Mouse (Mus musculus) brain, adult 2 months (tissue): ENCODE results near the gene Krt18.

Experiments
- DNase-seq: peaks from one replicate; pipeline ENCODE4 v3.0.0; 2011; ENCODE audit warnings: low read depth, low spot score

The Krt18 gene

DNA sequence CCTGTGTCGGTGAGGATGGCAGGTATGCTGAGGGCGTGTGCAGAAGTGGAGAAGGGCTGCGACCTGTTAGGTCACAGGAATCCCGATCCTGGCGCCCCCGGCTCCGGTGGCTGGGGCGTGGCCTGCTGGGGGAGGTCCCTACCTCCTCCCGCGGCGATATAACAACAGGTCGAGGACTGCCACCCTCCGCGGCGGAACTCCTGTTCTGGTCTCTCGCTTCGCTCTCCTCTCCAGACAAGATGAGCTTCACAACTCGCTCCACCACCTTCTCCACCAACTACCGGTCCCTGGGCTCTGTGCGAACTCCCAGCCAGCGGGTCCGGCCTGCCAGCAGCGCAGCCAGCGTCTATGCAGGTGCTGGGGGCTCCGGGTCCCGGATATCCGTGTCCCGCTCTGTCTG, at the start of gene Krt18:
Krt18 (plus strand) TSS at position 141 of the 400 bp plus-strand sequence.
- no peak for DNase-seq

GRCm38 (mm10) chr15:101980849-101981248, 47.1 kb upstream of the Krt18 start:
- no peak for DNase-seq

GRCm38 (mm10) chr15:101983315-101983948, 44.5 kb upstream of the Krt18 start:
- DNase-seq = no peak

DNA sequence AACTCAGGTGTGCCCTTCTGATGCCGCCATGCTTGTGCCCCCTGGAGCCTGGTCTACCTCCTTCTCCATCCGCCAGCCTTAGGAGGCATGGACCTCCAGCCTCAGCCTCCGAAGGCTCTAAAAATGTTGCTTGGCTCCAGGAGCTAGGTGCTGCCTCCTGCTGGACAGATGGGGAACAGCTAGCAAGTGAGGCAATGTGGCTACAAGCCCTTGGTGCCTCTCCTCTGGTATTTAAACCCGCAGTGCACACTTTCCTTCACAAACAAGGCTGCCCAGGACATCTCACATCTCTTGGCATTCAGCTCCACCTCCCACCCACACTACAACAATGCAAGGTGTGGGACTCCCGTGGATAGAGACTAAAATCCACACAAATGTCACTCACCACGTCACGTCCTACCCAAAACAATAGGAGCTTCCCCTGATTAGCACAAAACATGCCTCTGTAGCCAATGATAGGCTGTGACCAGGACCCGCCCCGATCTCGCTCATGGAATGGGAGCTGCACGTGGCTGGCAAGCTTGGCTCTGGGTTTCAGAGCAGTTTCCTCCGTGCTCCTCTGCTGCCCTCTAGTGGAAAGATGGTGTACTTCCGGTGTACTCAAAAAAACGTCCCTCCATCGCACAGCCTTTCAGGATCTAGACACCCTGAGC, 43.9 kb upstream of the Krt18 start:
- DNase-seq = peak; percentile 96

DNA sequence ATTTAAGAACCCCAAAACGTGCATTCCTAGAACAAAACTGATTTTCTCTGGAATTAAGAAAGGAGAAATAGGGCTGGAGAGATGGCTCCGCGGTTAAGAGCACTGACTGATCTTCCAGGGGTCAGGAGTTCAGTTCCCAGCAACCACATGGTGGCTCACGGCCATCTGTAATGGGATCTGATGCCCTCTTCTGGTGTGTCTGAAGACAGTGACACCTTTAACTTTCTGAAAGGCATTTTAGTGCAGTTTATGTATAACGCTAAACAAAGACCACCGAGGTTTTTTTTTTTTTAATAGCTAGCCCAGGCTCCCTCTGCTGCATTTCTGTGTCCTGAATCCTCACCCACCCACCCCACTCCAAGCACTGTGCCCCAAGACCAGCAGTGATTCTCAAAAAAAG, 43.2 kb upstream of the Krt18 start:
- DNase-seq = no peak

DNA sequence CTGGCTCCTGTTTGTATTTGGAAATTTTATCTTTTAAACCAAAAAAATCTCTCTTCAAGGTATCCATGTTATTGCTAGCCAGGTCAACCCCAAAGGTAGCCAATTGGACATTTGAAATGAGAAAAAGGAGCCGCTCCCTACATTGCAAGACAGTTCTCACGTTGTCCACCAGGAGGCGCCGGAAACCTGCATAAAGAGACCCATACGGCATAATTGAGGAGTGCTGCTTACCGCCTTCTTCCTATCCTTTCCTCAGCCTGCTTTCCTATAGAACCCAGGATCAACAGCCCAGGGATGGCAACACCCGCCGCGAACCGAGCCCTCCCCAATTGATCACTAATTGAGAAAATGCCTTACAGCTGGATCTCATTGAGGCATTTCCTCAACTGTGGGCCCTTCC, 39.9 kb upstream of the Krt18 start:
- peak; percentile 83 for DNase-seq

DNA sequence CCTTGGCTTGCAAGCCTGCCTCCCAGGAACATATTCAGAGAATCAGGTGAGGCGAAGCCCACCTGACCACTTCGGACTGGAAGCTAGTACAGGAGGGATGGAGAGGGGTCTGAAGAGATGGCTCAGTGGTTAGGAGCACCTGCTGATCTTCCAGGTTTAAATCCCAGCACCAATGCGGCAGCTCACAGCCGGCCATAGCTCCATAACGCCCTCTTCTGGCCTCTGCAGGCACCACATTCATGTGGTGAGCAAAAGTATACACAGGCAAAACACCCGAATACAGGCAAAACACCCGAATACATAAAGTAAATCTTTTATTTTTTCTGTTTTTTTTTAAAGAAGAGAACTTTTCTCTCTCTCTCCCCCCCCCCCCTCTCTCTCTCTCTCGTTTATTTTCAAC, 39.3 kb upstream of the Krt18 start:
- no peak for DNase-seq

- DNase-seq = no peak
Measured at GRCm38 (mm10) chr15:101990946-101991345, 37.0 kb upstream of the Krt18 start.

DNA sequence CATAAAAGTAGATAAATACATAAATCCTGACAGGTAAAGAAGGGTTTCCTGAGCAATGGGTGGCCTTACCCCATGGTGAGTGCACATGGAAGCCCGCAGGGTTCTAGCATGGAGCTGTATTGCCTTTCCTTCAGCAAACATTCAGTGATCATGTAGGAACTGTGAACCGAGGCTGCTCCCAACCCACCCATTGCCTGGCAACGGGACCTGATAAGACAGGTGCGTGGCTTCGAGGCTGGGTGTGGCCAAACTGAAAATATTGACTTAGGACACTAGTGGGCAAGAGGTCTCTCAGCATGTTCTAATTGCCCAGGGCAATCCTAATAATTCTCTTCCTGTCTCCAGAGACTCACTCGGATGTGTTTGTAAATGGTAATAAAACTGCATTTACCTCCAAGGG, 33.6 kb upstream of the Krt18 start:
- no peak for DNase-seq

DNA sequence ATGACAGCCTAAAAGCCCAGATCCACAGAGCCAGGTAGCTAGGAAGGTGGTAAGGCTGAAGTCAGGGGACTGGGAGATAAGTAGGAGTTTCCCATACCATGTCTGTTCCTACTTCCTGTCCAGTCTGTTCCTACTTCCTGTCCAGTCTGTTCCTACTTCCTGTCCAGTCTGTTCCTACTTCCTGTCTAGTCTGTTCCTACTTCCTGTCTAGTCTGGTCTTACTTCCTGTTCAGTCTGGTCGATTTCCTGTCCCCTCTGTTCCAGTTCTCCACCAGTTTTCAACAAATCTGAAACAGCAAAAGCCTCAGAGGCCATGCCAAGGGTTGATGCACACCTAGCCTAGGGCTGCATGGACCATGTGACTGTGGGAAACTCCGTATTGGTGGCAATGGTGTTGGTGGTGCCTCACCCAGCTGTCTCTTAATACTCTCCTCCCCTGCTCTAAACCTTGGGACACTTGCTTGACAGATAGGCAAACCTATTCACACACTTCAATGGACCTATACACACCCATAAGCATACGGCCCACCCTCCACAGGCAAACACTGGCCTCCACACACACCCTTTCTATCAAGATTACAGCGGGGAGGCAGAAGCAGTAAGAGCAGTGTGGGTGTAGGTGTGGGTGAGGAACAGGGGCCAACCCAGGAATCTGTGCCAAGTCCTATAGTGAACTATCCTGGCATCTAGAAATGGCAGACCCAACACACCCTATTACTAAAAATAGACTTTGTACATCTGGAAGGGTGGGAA, 32.3 kb upstream of the Krt18 start:
- no peak for DNase-seq

DNA sequence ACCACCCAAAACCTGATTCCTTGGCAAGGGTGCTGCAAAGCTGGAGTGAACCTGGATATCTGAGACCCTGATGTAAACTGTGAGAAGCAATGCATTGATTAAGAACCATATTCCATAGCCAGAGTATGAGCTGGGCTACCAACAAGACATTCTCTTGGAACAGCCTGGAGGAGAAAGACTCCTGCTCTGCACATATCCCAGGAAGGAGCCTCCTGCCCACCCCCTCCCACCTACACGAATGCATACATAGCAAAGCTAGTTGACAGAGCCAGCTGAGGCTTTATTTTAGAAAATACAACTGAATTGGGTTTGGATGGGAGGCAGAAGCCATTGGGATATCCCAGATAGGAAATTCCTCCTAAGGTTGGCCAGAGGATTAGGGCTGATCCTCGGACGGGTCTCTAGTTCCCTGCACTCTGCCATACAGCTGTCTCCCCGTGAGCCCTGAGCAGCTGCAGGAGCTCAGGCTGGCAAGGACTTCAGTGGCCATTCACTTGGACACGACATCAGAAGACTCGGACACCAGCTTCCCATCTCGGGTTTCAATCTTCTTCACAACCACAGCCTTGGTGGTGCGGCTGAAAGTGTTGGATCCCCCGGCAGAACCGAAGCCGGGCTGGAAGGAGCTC, 31.4 kb upstream of the Krt18 start:
- DNase-seq = peak; percentile 46

GRCm38 (mm10) chr15:101999156-101999555, 28.8 kb upstream of the Krt18 start:
- no peak for DNase-seq

DNA sequence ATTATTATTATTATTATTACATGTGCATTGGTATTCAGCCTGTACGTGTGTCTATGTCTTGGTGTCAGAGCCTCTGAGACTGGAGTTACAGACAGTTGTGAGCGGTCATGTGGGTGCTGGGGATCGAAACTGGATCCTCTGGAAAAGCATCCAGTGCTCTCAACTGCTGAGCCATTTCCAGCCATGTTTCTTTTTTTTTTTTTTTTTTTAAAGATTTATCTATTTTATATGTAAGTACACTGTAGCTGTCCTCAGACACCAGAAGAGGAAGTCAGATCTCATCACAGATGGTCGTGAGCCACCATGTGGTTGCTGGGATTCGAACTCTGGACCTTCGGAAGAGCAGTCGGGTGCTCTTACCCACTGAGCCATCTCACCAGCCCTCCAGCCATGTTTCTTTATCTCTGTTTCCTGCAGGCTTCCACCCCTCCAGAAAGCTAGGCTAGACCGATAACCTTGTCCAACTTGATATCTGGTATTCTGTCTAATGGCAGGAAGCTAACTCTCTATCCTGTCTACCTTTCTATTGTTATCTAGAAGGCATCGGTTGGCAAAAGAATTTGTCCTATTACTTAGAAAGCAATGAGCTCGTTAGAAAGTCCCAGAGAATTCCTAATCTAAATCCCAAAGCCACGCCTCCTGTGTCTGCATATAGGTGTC, 28.2 kb upstream of the Krt18 start:
- no peak for DNase-seq

DNA sequence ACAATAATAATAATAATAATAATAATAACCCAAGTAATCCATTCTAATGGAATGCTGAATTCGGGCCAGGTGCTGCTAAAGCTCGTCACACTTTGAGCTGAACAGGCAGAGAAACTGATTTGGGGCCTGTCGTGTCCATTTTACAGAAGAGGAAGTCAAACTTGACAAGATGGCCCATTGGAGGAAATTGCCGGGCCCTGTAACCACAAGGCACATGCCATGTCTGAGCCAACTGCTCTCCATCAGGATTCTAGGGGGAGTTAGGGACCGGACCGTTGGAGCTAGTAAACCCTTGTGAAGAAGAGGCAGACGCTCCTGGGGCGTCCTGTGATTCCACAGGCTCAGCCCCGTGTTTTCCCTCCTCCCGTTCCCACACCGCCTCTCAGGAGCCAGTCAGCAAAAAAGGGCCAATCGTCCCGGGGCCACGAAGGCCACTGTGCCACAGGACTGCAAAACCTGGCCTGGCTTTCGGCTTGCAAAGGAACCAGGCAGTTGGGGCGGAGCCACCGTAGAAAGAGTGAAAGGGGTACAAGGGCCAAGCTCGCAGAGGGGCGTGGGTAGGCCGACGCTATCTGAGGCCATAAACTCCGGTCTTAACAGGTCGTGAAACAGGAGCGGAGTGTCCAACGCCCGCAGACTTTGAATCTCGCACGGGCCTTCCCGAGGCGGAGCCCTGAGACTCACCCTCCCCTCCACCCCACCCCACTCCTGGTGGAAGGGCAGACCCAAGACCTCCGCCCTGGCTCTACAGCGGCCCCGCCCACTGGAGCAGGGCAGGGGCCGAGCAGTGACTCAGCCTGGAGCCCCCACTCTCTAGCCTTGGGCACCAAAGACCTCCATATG, 25.1 kb upstream of the Krt18 start:
- no peak for DNase-seq

DNA sequence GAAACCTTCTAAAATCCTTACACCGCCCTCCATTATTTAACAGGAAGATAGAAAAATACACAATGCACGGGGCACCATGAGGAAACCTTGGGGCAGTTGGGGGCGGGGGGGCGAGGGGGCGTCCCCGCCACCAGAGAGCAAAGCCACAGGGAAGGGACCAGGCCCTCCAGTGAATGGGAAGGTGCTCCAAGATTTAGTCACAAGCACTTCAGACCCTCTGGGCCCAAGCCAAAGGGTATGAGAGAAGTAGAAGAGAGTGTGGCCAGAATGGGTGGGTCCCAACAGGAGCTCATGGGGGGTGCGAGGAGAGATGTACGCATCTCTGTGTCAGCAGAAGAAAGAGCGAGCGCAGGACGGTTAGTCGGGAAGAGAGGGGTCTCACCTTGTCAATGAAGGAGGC, 24.5 kb upstream of the Krt18 start:
- no peak for DNase-seq

GRCm38 (mm10) chr15:102004189-102004588, 23.8 kb upstream of the Krt18 start, which contains the start of gene Krt8:
Krt8 (minus strand) TSS chr15:102004482.
- DNase-seq = no peak

- DNase-seq = no peak
Measured at GRCm38 (mm10) chr15:102005290-102005689, 22.7 kb upstream of the Krt18 start.

- no peak for DNase-seq
Measured at GRCm38 (mm10) chr15:102006317-102006716, 21.7 kb upstream of the Krt18 start.

DNA sequence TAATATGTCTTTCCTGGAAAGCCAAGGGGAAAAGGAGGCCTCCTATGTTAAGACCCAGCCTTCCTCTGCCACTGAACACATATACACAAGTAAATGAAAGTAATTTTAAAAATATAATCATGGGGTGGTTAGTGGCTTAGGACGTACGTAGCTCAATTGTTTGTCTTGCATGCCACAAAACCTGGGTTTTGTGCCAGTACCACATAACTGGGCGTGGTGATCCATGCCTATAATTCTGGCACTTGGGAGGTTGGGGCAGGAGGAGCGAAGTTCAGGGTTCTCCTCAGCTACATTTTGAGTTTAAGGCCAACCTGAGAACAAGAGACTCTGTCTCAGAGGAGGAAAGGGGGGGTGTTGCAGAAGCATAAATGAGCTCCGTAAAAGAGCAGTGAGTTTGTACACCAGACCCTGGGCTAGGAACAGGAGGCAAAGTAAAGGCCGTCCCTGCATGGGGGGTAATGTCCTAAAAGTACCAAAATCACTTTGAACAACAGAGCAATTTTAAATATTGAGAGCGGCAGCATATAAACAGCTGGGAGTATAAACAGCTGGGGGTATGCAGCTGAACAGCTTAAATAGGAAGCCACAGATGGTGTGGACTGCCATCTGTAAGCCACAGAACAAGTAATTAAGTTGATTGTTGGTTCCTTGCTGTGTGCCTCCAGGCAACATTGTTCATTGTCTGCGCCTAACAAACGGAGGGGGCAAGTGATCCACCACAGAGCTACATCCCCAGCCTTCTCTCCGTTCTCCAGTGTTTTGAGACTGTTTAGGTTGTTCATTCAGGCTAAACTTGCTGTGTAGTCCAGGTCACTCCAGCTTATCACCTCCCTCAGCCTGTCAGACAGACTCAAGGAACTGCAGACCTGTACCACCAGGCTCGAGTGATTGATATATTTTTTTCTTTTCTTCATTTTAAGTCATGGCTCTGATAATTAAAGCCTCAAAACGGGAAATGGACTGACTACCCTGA, 20.6 kb upstream of the Krt18 start:
- peak; percentile 60 for DNase-seq
